Mouse (Mus musculus) liver, postnatal 0 days (tissue): ENCODE results near the gene Tap1.

Experiments
- CTCF ChIP-seq: sonication (generic); IDR thresholded peaks from 2 replicates; pipeline ENCODE4 v1.5.1; 2016; ENCODE audit warnings: antibody characterized with exemption, low read depth
- EP300 ChIP-seq: IDR thresholded peaks from 2 replicates; pipeline ENCODE4 v1.6.1; 2016; ENCODE audit warnings: antibody characterized with exemption, low read depth, mild to moderate bottlenecking

DNA sequence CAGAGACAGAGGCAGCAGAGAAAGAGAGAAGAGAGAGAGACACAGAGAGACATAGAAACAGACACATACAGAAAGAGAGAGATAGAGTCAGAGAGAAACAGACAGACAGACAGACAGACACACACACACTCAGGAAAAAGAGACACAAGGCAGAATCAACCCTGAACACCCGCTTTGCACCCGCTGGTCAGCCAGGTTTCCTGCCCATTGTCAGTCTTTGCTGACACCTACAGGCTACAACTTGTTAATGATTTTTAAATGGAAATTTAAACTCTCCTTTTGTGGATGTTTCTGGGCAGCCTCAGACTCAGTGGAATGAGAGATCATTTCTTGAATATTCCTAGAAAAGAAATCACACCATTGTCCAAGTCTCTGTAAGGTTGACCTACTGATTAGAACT, 18.1 kb upstream of the Tap1 start:
- peak; percentile 79 for TF ChIP-seq CTCF
- TF ChIP-seq EP300: no peak
